Mouse (Mus musculus) brown adipose tissue, adult 24 weeks (tissue): ENCODE measurements around the gene Kcnc1. TPM values are rescaled to one million over a fixed set of nuclear protein-coding genes. Genes with fewer than 3 reads are reported as not detected.

Experiments used
- polyA plus RNA-seq: library from polyadenylated mRNA; stranded (reverse); fragments of >200 nt; gene quantifications from 2 replicates; pipeline ENCODE4 v1.2.4, GENCODE M21; 2012; ENCODE audit not compliant: missing spikeins, insufficient read depth, insufficient read length

Gene Kcnc1
- polyA plus RNA-seq, 1 experiment, result 0.36 TPM

Other genes with a start within 250 kb of the Kcnc1 start
- gene Abcc8, start 216.5 kb upstream of the Kcnc1 start, polyA plus RNA-seq, result 1.1 TPM in 1 of 2 replicates, not detected in the other
- not detected in 2 replicates for gene Ush1c, start 158.0 kb upstream of the Kcnc1 start, polyA plus RNA-seq
- gene Otog, start 155.5 kb upstream of the Kcnc1 start, polyA plus RNA-seq, result not detected in 2 replicates
- gene Myod1, start 20.0 kb upstream of the Kcnc1 start, polyA plus RNA-seq, result 0.63 TPM in 1 of 2 replicates, not detected in the other
- 3.5 and 5.0 TPM in 2 replicates for gene Sergef, start 243.3 kb downstream of the Kcnc1 start, polyA plus RNA-seq